Mouse (Mus musculus): ENCODE results near the gene Sik2. TPM values are rescaled to one million over a fixed set of nuclear protein-coding genes. Genes with fewer than 3 reads are reported as not detected.

Gene Sik2
- polyA plus RNA-seq, 1 experiment from 2014 or later, result 16.1 TPM

- H3K4me3 ChIP-seq (replicated peaks; ENCODE audit: low read length), result no peak overlapping the region
- no peak overlapping the region for H3K9ac ChIP-seq
- H3K27me3 ChIP-seq (ENCODE audit: control insufficient read depth, insufficient read depth, low read length), result no peaks in the 10 kb centered on the region
- WGBS, result 79% methylated on average over 1 of the region's 1 CpGs
- H3K9me3 ChIP-seq (ENCODE audit: control insufficient read depth, low read length), result no peaks in the 10 kb centered on the region
- ATAC-seq (ENCODE audit: low FRiP score) (no peak), DNase-seq (ENCODE audit: low spot score) (no peak)
- no peak overlapping the region for H3K4me2 ChIP-seq (replicated peaks)
- H3K4me1 ChIP-seq (replicated peaks; ENCODE audit: control insufficient read depth, insufficient read depth, low read length), result no peaks in the 10 kb centered on the region
- no peak overlapping the region for H3K27ac ChIP-seq
- no peaks in the 10 kb centered on the region for H3K36me3 ChIP-seq (replicated peaks; ENCODE audit: control insufficient read depth, insufficient read depth)
These were observed 21.3 kb upstream of the Sik2 start for GRCm38 (mm10) chr9:51030147-51030546.

- WGBS, result 77% methylated on average over 1 of the region's 1 CpGs
- H3K27ac ChIP-seq, result no peak overlapping the region
- DNase-seq (ENCODE audit: low spot score), result no peak
These were observed 18.1 kb upstream of the Sik2 start for GRCm38 (mm10) chr9:51026952-51027351.

GRCm38 (mm10) chr9:51021123-51021795 is 12.4 kb upstream of the Sik2 start:
- DNase-seq (ENCODE audit: low spot score) (no peak), ATAC-seq (ENCODE audit: low FRiP score) (no peak)
- no peaks in the 10 kb centered on the region for H3K9me3 ChIP-seq (ENCODE audit: control insufficient read depth, low read length)
- H3K9ac ChIP-seq, result no peak overlapping the region
- H3K4me2 ChIP-seq (replicated peaks), result no peak overlapping the region
- H3K36me3 ChIP-seq (replicated peaks; ENCODE audit: control insufficient read depth, insufficient read depth), result no peaks in the 10 kb centered on the region
- H3K27me3 ChIP-seq (ENCODE audit: control insufficient read depth, insufficient read depth, low read length), result no peaks in the 10 kb centered on the region
- WGBS, result 93% methylated on average over 4 of the region's 4 CpGs
- H3K27ac ChIP-seq, result no peak overlapping the region
- H3K4me3 ChIP-seq (replicated peaks; ENCODE audit: low read length), result no peak overlapping the region
- no peaks in the 10 kb centered on the region for H3K4me1 ChIP-seq (replicated peaks; ENCODE audit: control insufficient read depth, insufficient read depth, low read length)

More at GRCm38 (mm10) chr9:51026952-51027351, 18.1 kb upstream of the Sik2 start:
- no peaks in the 10 kb centered on the region for H3K4me1 ChIP-seq (replicated peaks; ENCODE audit: control insufficient read depth, insufficient read depth, low read length)
- no peaks in the 10 kb centered on the region for H3K36me3 ChIP-seq (replicated peaks; ENCODE audit: control insufficient read depth, insufficient read depth)
- no peaks in the 10 kb centered on the region for H3K9me3 ChIP-seq (ENCODE audit: control insufficient read depth, low read length)
- H3K9ac ChIP-seq, result no peak overlapping the region
- no peak overlapping the region for H3K4me3 ChIP-seq (replicated peaks; ENCODE audit: low read length)
- H3K27me3 ChIP-seq (ENCODE audit: control insufficient read depth, insufficient read depth, low read length), result no peaks in the 10 kb centered on the region
- no peak overlapping the region for H3K4me2 ChIP-seq (replicated peaks)
- ATAC-seq (ENCODE audit: low FRiP score), result no peak

GRCm38 (mm10) chr9:51020351-51020750 is 11.5 kb upstream of the Sik2 start:
- H3K27ac ChIP-seq, result no peak overlapping the region
- H3K4me3 ChIP-seq (replicated peaks; ENCODE audit: low read length), result no peak overlapping the region
- no peak overlapping the region for H3K9ac ChIP-seq
- DNase-seq (ENCODE audit: low spot score) (no peak), ATAC-seq (ENCODE audit: low FRiP score) (no peak)
- WGBS, result 84% methylated on average over 3 of the region's 3 CpGs
- no peaks in the 10 kb centered on the region for H3K36me3 ChIP-seq (replicated peaks; ENCODE audit: control insufficient read depth, insufficient read depth)
- H3K4me2 ChIP-seq (replicated peaks), result no peak overlapping the region
- no peaks in the 10 kb centered on the region for H3K4me1 ChIP-seq (replicated peaks; ENCODE audit: control insufficient read depth, insufficient read depth, low read length)
- no peaks in the 10 kb centered on the region for H3K9me3 ChIP-seq (ENCODE audit: control insufficient read depth, low read length)
- no peaks in the 10 kb centered on the region for H3K27me3 ChIP-seq (ENCODE audit: control insufficient read depth, insufficient read depth, low read length)

DNA sequence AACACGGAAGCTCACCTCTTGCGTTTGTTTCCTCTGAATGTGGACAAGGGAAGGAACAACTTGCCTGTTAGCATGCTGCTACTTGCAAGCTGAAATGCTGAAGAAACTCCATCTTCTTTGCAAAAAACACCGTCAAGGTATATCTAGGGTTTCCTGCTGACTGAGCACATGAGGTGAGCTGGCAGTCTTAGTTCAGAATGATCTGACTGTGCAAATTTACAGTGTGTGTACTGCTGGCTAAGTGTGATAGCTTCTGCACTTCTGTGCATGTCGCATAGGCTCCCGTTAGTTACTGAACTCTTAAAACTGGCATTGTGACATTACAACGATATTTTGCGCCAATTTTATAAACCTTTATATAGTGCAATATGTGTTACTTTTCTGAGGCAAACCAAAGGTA is 10.8 kb upstream of the Sik2 start:
- no peaks in the 10 kb centered on the region for H3K9me3 ChIP-seq (ENCODE audit: control insufficient read depth, low read length)
- no peak overlapping the region for H3K4me3 ChIP-seq (replicated peaks; ENCODE audit: low read length)
- no peaks in the 10 kb centered on the region for H3K27me3 ChIP-seq (ENCODE audit: control insufficient read depth, insufficient read depth, low read length)
- 83% methylated on average over 7 of the region's 7 CpGs for WGBS
- no peaks in the 10 kb centered on the region for H3K36me3 ChIP-seq (replicated peaks; ENCODE audit: control insufficient read depth, insufficient read depth)
- ATAC-seq (ENCODE audit: low FRiP score) (no peak), DNase-seq (ENCODE audit: low spot score) (no peak)
- H3K9ac ChIP-seq, result no peak overlapping the region
- H3K27ac ChIP-seq, result no peak overlapping the region
- H3K4me2 ChIP-seq (replicated peaks), result no peak overlapping the region
- H3K4me1 ChIP-seq (replicated peaks; ENCODE audit: control insufficient read depth, insufficient read depth, low read length), result no peaks in the 10 kb centered on the region

DNA sequence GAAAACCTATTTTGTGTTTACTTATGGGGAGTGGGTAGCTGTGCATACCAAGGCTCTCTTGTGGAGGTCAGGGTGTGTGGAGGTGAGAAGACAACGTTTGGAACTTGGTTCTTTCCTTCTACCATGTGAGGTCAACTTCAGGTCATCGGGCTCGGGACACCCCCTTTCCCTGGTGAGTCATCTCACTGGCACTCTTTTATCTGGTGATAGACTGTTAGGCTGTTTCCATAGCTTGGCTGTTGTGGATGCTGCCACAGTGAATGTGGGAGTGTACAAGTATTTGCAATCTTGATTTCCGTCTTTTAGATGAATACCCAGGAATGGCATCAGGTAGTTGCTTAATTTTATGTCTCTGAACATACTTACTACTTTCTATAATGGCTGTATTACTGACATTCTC is 6.9 kb upstream of the Sik2 start:
- ATAC-seq (ENCODE audit: low FRiP score), result no peak
- H3K9ac ChIP-seq, result no peak overlapping the region
- no peaks in the 10 kb centered on the region for H3K36me3 ChIP-seq (replicated peaks; ENCODE audit: control insufficient read depth, insufficient read depth)
- H3K27me3 ChIP-seq (ENCODE audit: control insufficient read depth, insufficient read depth, low read length), result no peaks in the 10 kb centered on the region
- H3K4me1 ChIP-seq (replicated peaks; ENCODE audit: control insufficient read depth, insufficient read depth, low read length), result no peaks in the 10 kb centered on the region
- H3K9me3 ChIP-seq (ENCODE audit: control insufficient read depth, low read length), result no peaks in the 10 kb centered on the region
- no peak overlapping the region for H3K4me3 ChIP-seq (replicated peaks; ENCODE audit: low read length)
- no peak for DNase-seq (ENCODE audit: low spot score)
- H3K27ac ChIP-seq, result no peak overlapping the region
- H3K4me2 ChIP-seq (replicated peaks), result no peak overlapping the region
- 58% methylated on average over 4 of the region's 4 CpGs for WGBS

- no peak overlapping the region for H3K27ac ChIP-seq
- no peak for ATAC-seq (ENCODE audit: low FRiP score)
These were observed 4.8 kb upstream of the Sik2 start for GRCm38 (mm10) chr9:51013644-51014043.

GRCm38 (mm10) chr9:51009656-51009950 is 730 bp upstream of the Sik2 start:
- no peak for DNase-seq (ENCODE audit: low spot score)
- Histone ChIP-seq H3K27ac (no peak overlapping the region), H3K9me3 (ENCODE audit: control insufficient read depth, low read length) (no peaks in the 10 kb centered on the region), H3K4me1 (replicated peaks; ENCODE audit: control insufficient read depth, insufficient read depth, low read length) (peaks cover 10% of the 10 kb centered on the region), H3K36me3 (replicated peaks; ENCODE audit: control insufficient read depth, insufficient read depth) (no peaks in the 10 kb centered on the region), H3K27me3 (ENCODE audit: control insufficient read depth, insufficient read depth, low read length) (no peaks in the 10 kb centered on the region), H3K4me3 (replicated peaks; ENCODE audit: low read length) (peak overlapping the region; percentile 99), H3K4me2 (replicated peaks) (peak overlapping the region; percentile 73), H3K9ac (peak overlapping the region; percentile 29)
- WGBS, result 7% methylated on average over 6 of the region's 6 CpGs
- no peak for ATAC-seq (ENCODE audit: low FRiP score)

More at GRCm38 (mm10) chr9:51013644-51014043, 4.8 kb upstream of the Sik2 start:
- H3K9me3 ChIP-seq (ENCODE audit: control insufficient read depth, low read length), result no peaks in the 10 kb centered on the region
- H3K9ac ChIP-seq, result no peak overlapping the region
- no peak overlapping the region for H3K4me3 ChIP-seq (replicated peaks; ENCODE audit: low read length)
- H3K36me3 ChIP-seq (replicated peaks; ENCODE audit: control insufficient read depth, insufficient read depth), result no peaks in the 10 kb centered on the region
- WGBS, result 89% methylated on average over 1 of the region's 1 CpGs
- no peaks in the 10 kb centered on the region for H3K27me3 ChIP-seq (ENCODE audit: control insufficient read depth, insufficient read depth, low read length)
- H3K4me1 ChIP-seq (replicated peaks; ENCODE audit: control insufficient read depth, insufficient read depth, low read length), result no peaks in the 10 kb centered on the region
- DNase-seq (ENCODE audit: low spot score), result no peak
- H3K4me2 ChIP-seq (replicated peaks), result no peak overlapping the region

- H3K9ac ChIP-seq, result peak overlapping the region; percentile 91
- peaks cover 10% of the 10 kb centered on the region for H3K4me1 ChIP-seq (replicated peaks; ENCODE audit: control insufficient read depth, insufficient read depth, low read length)
- no peaks in the 10 kb centered on the region for H3K36me3 ChIP-seq (replicated peaks; ENCODE audit: control insufficient read depth, insufficient read depth)
- peak overlapping the region; percentile 84 for H3K27ac ChIP-seq
- H3K4me3 ChIP-seq (replicated peaks; ENCODE audit: low read length), result peak overlapping the region; percentile 99
- no peaks in the 10 kb centered on the region for H3K9me3 ChIP-seq (ENCODE audit: control insufficient read depth, low read length)
- H3K4me2 ChIP-seq (replicated peaks), result peak overlapping the region; percentile 73
- DNase-seq (ENCODE audit: low spot score) (no peak), ATAC-seq (ENCODE audit: low FRiP score) (no peak; the same call in 1 of the 2 replicates)
- no peaks in the 10 kb centered on the region for H3K27me3 ChIP-seq (ENCODE audit: control insufficient read depth, insufficient read depth, low read length)
- under 1% methylated on average over 61 of the region's 65 CpGs for WGBS
These were observed 619 bp downstream of the Sik2 start for GRCm38 (mm10) chr9:51008068-51008840.
